Mouse (Mus musculus) spleen, adult 2 months (tissue): ENCODE measurements around the gene Pdss2.
"Not testable (repeated sequence)": the region's sequence is repeated elsewhere in the genome, so short reads cannot be mapped to it uniquely, and the experiment has no call there.

ENCODE experiments used
- CTCF ChIP-seq: fragments of 200-500 bp; IDR thresholded peaks from 2 replicates; pipeline ENCODE4 v1.5.1; 2011; ENCODE audit warnings: mild to moderate bottlenecking, inconsistent platforms; ENCODE audit not compliant: insufficient read depth, insufficient read length, insufficient replicate concordance; ENCODE audit errors: extremely low read depth
- POLR2A ChIP-seq: fragments of 200-500 bp; IDR thresholded peaks from 2 replicates; pipeline ENCODE4 v1.6.1; 2011; ENCODE audit warnings: low read depth, low read length, inconsistent platforms

DNA sequence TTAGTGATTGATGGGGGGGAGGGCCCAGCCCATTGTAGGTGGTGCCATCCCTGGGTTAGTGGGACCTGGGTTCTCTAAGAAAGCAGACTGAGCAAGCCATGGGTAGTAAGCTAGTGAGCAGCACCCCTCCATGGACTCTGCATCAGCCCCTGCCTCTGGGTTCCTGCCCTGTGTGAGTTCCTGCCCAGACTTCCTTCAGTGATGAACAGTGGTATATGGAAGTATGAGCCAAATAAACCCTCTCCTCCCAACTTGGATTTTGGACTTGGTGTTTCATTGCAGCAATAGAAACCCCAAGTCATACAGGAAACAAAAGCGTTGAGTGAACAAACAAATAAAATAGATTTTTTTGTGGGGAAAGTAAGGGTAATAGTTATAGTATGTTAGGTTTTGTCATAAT lies 35.7 kb downstream of the Pdss2 start:
- not testable (repeated sequence) for TF ChIP-seq CTCF, POLR2A
